Mouse (Mus musculus) G1E (cell line): ENCODE measurements around the gene Gm45753. TPM values are rescaled to one million over a fixed set of nuclear protein-coding genes. Genes with fewer than 3 reads are reported as not detected.

Experiments used
- ATAC-seq: 2 replicates; pipeline ENCODE4 v1.8.0; 2016; ENCODE audit warnings: mild to moderate bottlenecking; ENCODE audit not compliant: insufficient number of reproducible peaks, poor library complexity, low FRiP score, severe bottlenecking; ENCODE audit errors: extremely low read depth
- DNase-seq: peaks from one replicate; pipeline ENCODE4 v3.0.0; 2012; ENCODE audit warnings: low spot score
- H3K27me3 ChIP-seq: 2 replicates; pipeline ENCODE4 v1.6.1; 2012; ENCODE audit warnings: mild to moderate bottlenecking, low read length, inconsistent platforms; ENCODE audit not compliant: insufficient read depth
- H3K36me3 ChIP-seq: replicated peaks from 2 replicates; pipeline ENCODE3; 2012; ENCODE audit warnings: mild to moderate bottlenecking, inconsistent platforms
- H3K4me1 ChIP-seq: 2 replicates; pipeline ENCODE4 v1.6.1; 2012; ENCODE audit warnings: low read depth, low read length, inconsistent platforms, mixed read lengths; ENCODE audit not compliant: insufficient read depth
- H3K4me3 ChIP-seq: 2 replicates; pipeline ENCODE4 v1.5.1; 2012; ENCODE audit warnings: low read depth, mild to moderate bottlenecking, inconsistent platforms, low read length, moderate library complexity, mixed read lengths
- H3K9me3 ChIP-seq: replicated peaks from 2 replicates; pipeline ENCODE4 v1.6.1; 2012; ENCODE audit warnings: inconsistent platforms
- CTCF ChIP-seq: IDR thresholded peaks from 2 replicates; pipeline ENCODE4 v1.5.1; 2012; ENCODE audit warnings: low read depth, low read length, inconsistent platforms, mixed read lengths
- GATA1 ChIP-seq: IDR thresholded peaks from 2 replicates; pipeline ENCODE4 v1.6.1; 2012; ENCODE audit warnings: borderline replicate concordance, low read length, inconsistent platforms, mixed read lengths
- GATA2 ChIP-seq: IDR thresholded peaks from 2 replicates; pipeline ENCODE4 v1.6.1; 2012; ENCODE audit warnings: low read depth, low read length, inconsistent platforms, borderline replicate concordance
- POLR2AphosphoS5 ChIP-seq: IDR thresholded peaks from 2 replicates; pipeline ENCODE4 v1.6.1; 2012; ENCODE audit warnings: low read depth, low read length, inconsistent platforms; ENCODE audit not compliant: insufficient replicate concordance
- TAL1 ChIP-seq: conservative IDR thresholded peaks from 2 replicates; pipeline ENCODE4 v1.6.1; 2012; ENCODE audit warnings: low read depth, low read length, inconsistent platforms, mixed read lengths
- polyA plus RNA-seq: library from polyadenylated mRNA; stranded (reverse); fragments of >175 nt; gene quantifications from 2 replicates; pipeline ENCODE4 v1.2.3, GENCODE M21; 2012
- total RNA-seq, 2 experiments: library from RNA; stranded (forward) in 1 of 2; stranded (reverse) in 1 of 2; fragments of 200-1000 nt in 1 of 2; fragments of >200 nt in 1 of 2; fragmentation: Nextera tagmentation in 1 of 2; gene quantifications; 2 replicates each; pipeline ENCODE4 v1.2.3; 2014 to 2017

The Gm45753 gene
- total and polyA plus RNA-seq, 3 experiments: not detected

DNA sequence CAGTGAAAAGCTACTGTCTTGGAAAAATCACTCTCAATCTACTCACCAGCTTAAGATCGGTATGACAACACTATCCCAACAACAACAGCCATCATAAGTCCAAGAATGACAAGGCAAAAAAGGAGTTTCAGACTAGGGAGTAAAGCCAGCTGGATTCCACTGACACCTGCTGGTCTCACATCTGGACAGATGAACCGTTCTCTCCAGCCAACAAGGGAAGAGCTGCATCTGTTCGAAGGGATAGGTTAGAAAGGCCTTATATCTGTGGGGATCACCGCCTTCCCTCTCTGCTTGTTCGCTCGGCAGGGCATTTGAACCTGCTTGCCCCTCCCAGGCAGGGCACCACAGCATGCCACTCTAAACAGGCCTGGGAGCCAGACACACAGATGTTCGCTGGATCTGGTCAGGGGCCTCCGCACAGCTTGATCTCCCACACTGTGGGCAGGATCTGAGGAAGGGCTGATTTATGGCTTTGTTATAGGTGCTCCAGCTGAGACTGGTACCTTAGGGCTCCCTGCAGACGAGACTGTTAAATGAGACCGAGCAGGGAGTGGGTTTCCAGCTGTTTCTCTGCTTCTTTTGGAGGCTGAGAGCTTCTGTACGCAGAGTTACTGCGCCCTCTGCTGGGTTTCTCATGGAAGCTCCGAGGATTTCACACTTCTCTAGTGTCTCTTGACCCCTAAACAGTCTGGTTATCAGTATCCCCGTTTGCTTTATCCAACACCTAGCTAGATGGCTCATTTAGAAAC lies 71.9 kb downstream of the Gm45753 start:
- ATAC-seq: no peak
- TF ChIP-seq GATA2 (no peak), CTCF (no peak), TAL1 (no peak), GATA1 (no peak), POLR2AphosphoS5 (no peak)
- DNase-seq: no peak

DNA sequence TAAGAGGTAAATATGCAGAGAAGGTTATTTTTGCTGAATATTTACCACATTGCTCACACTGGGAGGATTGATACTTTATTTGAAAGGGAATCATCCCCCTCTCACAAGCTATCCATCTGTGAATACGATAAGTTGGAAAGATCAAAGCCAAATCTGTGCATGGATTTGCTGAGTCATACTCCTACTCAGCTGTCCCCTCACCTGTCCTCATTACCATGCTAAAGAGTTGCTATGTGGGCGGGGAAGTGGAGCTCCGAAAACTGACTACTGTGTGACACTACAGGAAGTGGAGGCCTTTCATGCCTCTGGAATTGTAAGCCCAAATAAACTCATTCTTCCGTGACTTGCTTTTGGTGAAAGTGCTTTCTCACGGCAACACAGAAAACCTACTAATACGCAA lies 73.0 kb downstream of the Gm45753 start:
- no peak for TF ChIP-seq CTCF
- TF ChIP-seq TAL1: no peak
- TF ChIP-seq GATA2: no peak
- no peak for TF ChIP-seq GATA1
- TF ChIP-seq POLR2AphosphoS5: no peak
- no peak for DNase-seq
- H3K4me1 ChIP-seq: no peaks in the 10 kb centered on the region
- no peak for ATAC-seq
- H3K27me3 ChIP-seq: no peaks in the 10 kb centered on the region
- H3K9me3 ChIP-seq: peaks cover 38% of the 10 kb centered on the region
- H3K4me3 ChIP-seq: no peak overlapping the region
- H3K36me3 ChIP-seq: no peaks in the 10 kb centered on the region

More for the DNA sequence above, 71.9 kb downstream of the Gm45753 start:
- Histone ChIP-seq H3K9me3 (peaks cover 43% of the 10 kb centered on the region), H3K27me3 (no peaks in the 10 kb centered on the region), H3K4me3 (no peak overlapping the region), H3K36me3 (no peaks in the 10 kb centered on the region), H3K4me1 (no peaks in the 10 kb centered on the region)

DNA sequence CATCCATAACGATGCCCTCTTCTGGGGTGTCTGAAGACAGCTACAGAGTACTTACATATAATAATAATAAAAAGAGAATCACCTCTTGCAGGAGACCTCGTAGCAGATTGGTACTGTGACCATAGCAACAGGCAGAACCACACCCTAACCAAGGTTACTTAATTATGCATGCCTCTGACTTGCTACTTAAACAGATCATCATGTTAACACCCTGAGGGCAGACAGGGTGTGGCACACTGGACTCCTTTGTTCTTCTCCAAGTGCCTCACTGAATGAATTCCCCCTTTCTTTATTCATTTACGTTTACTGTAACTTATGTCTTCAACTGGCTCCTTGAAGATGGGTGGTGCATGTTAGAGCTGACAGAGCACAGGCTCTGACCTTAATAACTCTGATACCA lies 75.0 kb downstream of the Gm45753 start:
- ATAC-seq (no peak), DNase-seq (no peak)
- no peak overlapping the region for H3K4me3 ChIP-seq
- no peaks in the 10 kb centered on the region for H3K27me3 ChIP-seq
- TF ChIP-seq TAL1: no peak
- no peak for TF ChIP-seq GATA1
- no peak for TF ChIP-seq CTCF
- TF ChIP-seq GATA2: no peak
- TF ChIP-seq POLR2AphosphoS5: no peak
- no peaks in the 10 kb centered on the region for H3K4me1 ChIP-seq
- peaks cover 31% of the 10 kb centered on the region for H3K9me3 ChIP-seq
- no peaks in the 10 kb centered on the region for H3K36me3 ChIP-seq

Other genes starting within 250 kb of the Gm45753 start
- gene Mtnr1a, start 239.3 kb downstream of the Gm45753 start, total RNA-seq (2014; fragmentation: Nextera tagmentation): not detected in 2 replicates
- gene Mtnr1a, start 239.3 kb downstream of the Gm45753 start, total RNA-seq (2017): not detected in 2 replicates
- gene Mtnr1a, start 239.3 kb downstream of the Gm45753 start, polyA plus RNA-seq: not detected in 2 replicates
- not detected in 2 replicates for gene F11, start 46.4 kb downstream of the Gm45753 start, total RNA-seq (2014; fragmentation: Nextera tagmentation)
- gene F11, start 46.4 kb downstream of the Gm45753 start, total RNA-seq (2017): 0.12 TPM in 1 of 2 replicates, not detected in the other
- not detected in 2 replicates for gene F11, start 46.4 kb downstream of the Gm45753 start, polyA plus RNA-seq
- gene Klkb1, start 13.6 kb downstream of the Gm45753 start, total RNA-seq (2014; fragmentation: Nextera tagmentation): not detected in 2 replicates
- gene Klkb1, start 13.6 kb downstream of the Gm45753 start, total RNA-seq (2017): under 0.01 and 0.16 TPM in 2 replicates
- not detected in 2 replicates for gene Klkb1, start 13.6 kb downstream of the Gm45753 start, polyA plus RNA-seq
- gene Cyp4v3, start 24.8 kb upstream of the Gm45753 start, total RNA-seq (2014; fragmentation: Nextera tagmentation): not detected in 2 replicates
- 0.06 and 0.11 TPM in 2 replicates for gene Cyp4v3, start 24.8 kb upstream of the Gm45753 start, total RNA-seq (2017)
- not detected in 2 replicates for gene Cyp4v3, start 24.8 kb upstream of the Gm45753 start, polyA plus RNA-seq
- gene Fam149a, start 73.8 kb upstream of the Gm45753 start, total RNA-seq (2014; fragmentation: Nextera tagmentation): not detected in 2 replicates
- 0.12 and 0.16 TPM in 2 replicates for gene Fam149a, start 73.8 kb upstream of the Gm45753 start, total RNA-seq (2017)
- not detected in 2 replicates for gene Fam149a, start 73.8 kb upstream of the Gm45753 start, polyA plus RNA-seq
- not detected in 2 replicates for gene Tlr3, start 102.6 kb upstream of the Gm45753 start, total RNA-seq (2014; fragmentation: Nextera tagmentation)
- gene Tlr3, start 102.6 kb upstream of the Gm45753 start, total RNA-seq (2017): under 0.01 and 0.29 TPM in 2 replicates
- not detected in 2 replicates for gene Tlr3, start 102.6 kb upstream of the Gm45753 start, polyA plus RNA-seq
- gene Sorbs2, start 199.3 kb upstream of the Gm45753 start, total RNA-seq (2014; fragmentation: Nextera tagmentation): not detected in 2 replicates
- gene Sorbs2, start 199.3 kb upstream of the Gm45753 start, total RNA-seq (2017): 0.23 and 0.49 TPM in 2 replicates
- gene Sorbs2, start 199.3 kb upstream of the Gm45753 start, polyA plus RNA-seq: not detected in 2 replicates